Mouse (Mus musculus) midbrain, embryonic 12.5 days (tissue): ENCODE results near the gene Scube1. TPM values are rescaled to one million over a fixed set of nuclear protein-coding genes. Genes with fewer than 3 reads are reported as not detected.

Experiments used
- polyA plus RNA-seq: library from polyadenylated mRNA; unstranded; fragments of >200 nt; fragmentation: Nextera tagmentation; extraction: Ambion mirVana; gene quantifications from 2 replicates; pipeline ENCODE4 v1.2.1, GENCODE M21; 2016

The Scube1 gene
- polyA plus RNA-seq, 1 experiment from 2014 or later, result 30.1 TPM

Other genes with a start within 250 kb of the Scube1 start
- 63.2 and 65.9 TPM in 2 replicates for gene Ttll1, start 214.1 kb downstream of the Scube1 start, polyA plus RNA-seq
- gene Bik, start 198.2 kb downstream of the Scube1 start, polyA plus RNA-seq, result 1.9 TPM in 2 replicates
- 13.5 and 22.0 TPM in 2 replicates for gene Tspo, start 161.4 kb downstream of the Scube1 start, polyA plus RNA-seq
- 40.6 and 45.3 TPM in 2 replicates for gene Mcat, start 161.2 kb downstream of the Scube1 start, polyA plus RNA-seq
- gene Ttll12, start 129.9 kb downstream of the Scube1 start, polyA plus RNA-seq, result 47.1 and 48.9 TPM in 2 replicates
- 6.7 and 10.8 TPM in 2 replicates for gene Mpped1, start 54.4 kb upstream of the Scube1 start, polyA plus RNA-seq